Mouse (Mus musculus) layer of hippocampus, adult 18-20 months (tissue): ENCODE measurements around the gene Glg1. TPM values are rescaled to one million over a fixed set of nuclear protein-coding genes. Genes with fewer than 3 reads are reported as not detected.
"Not testable (repeated sequence)": the region's sequence is repeated elsewhere in the genome, so short reads cannot be mapped to it uniquely, and the experiment has no call there.

ENCODE experiments used
- DNase-seq, 2 experiments: peaks; one replicate each; pipeline ENCODE4 v3.0.0; 2022; ENCODE audit warnings: low spot score in 2 of 2
- long read RNA-seq: library from polyadenylated mRNA; stranded (forward); transcript quantifications from one replicate; pipeline ENCODE4 v2.0.0, GENCODE M21; 2021
- total RNA-seq, 2 experiments: library from RNA; stranded (reverse); gene quantifications; 2 replicates each; pipeline ENCODE4 v1.2.3; 2021

Gene Glg1
- total RNA-seq = 100 to 1,000 TPM; 139 to 143 TPM
- long read RNA-seq, full-length matches to known transcripts = 78 of 131 reads
- long read RNA-seq, partial matches to known transcripts = 8 of 131 reads
- long read RNA-seq, other reads (novel, unspliced or antisense) = 45 of 131 reads

- DNase-seq = peak; percentile 89 to 93
Observed at GRCm38 (mm10) chr8:111258631-111259407, at the start of gene Glg1. Gene Glg1 (minus strand): TSS chr8:111259216.

- no peak for DNase-seq
Observed at GRCm38 (mm10) chr8:111305031-111305730, 46.2 kb upstream of the Glg1 start.

GRCm38 (mm10) chr8:111304359-111304758 lies 45.3 kb upstream of the Glg1 start:
- DNase-seq = no peak

GRCm38 (mm10) chr8:111303076-111303803 lies 44.2 kb upstream of the Glg1 start:
- not testable (repeated sequence) for DNase-seq

GRCm38 (mm10) chr8:111300597-111301546 lies 41.9 kb upstream of the Glg1 start:
- DNase-seq = no peak

- peak; percentile 97 to 99 for DNase-seq
Observed at GRCm38 (mm10) chr8:111299821-111300568, 41.0 kb upstream of the Glg1 start, which contains the start of gene Rfwd3. Gene Rfwd3 (minus strand): TSS chr8:111300222.

GRCm38 (mm10) chr8:111299363-111299820 lies 40.4 kb upstream of the Glg1 start:
- peak in 1 of 2 experiments; percentile 24 for DNase-seq

GRCm38 (mm10) chr8:111298011-111298410 lies 39.0 kb upstream of the Glg1 start:
- no peak for DNase-seq

- no peak for DNase-seq
Observed at GRCm38 (mm10) chr8:111291733-111292132, 32.7 kb upstream of the Glg1 start.

- DNase-seq = no peak
Observed at GRCm38 (mm10) chr8:111290586-111290985, 31.6 kb upstream of the Glg1 start.

- DNase-seq = no peak
Observed at GRCm38 (mm10) chr8:111285603-111286002, 26.6 kb upstream of the Glg1 start.

- no peak for DNase-seq
Observed at GRCm38 (mm10) chr8:111282093-111282492, 23.1 kb upstream of the Glg1 start.

GRCm38 (mm10) chr8:111268277-111268676 lies 9.3 kb upstream of the Glg1 start:
- DNase-seq = peak in 1 of 2 experiments; percentile 12

- not testable (repeated sequence) for DNase-seq
Observed at GRCm38 (mm10) chr8:111266161-111266560, 7.1 kb upstream of the Glg1 start.

GRCm38 (mm10) chr8:111264693-111265220 lies 5.7 kb upstream of the Glg1 start:
- DNase-seq = no peak

- no peak for DNase-seq
Observed at GRCm38 (mm10) chr8:111261981-111262381, 3.0 kb upstream of the Glg1 start.

- DNase-seq = no peak
Observed at GRCm38 (mm10) chr8:111260251-111260650, 1.2 kb upstream of the Glg1 start.

- DNase-seq = no peak
Observed at GRCm38 (mm10) chr8:111259408-111259741, 359 bp upstream of the Glg1 start.

GRCm38 (mm10) chr8:111258010-111258630 lies 896 bp downstream of the Glg1 start:
- DNase-seq = no peak
